Mouse (Mus musculus) liver, embryonic 14 days (tissue): ENCODE data around the gene Phf21a. TPM values are rescaled to one million over a fixed set of nuclear protein-coding genes. Genes with fewer than 3 reads are reported as not detected.

Experiments
- polyA plus RNA-seq: library from polyadenylated mRNA; depleted of rRNA; stranded (reverse); fragments of >200 nt; gene quantifications from 2 replicates; pipeline ENCODE4 v1.2.3, GENCODE M21; 2012; rRNA removed

Gene Phf21a
- 4.2 and 5.3 TPM in 2 replicates for polyA plus RNA-seq

DNA sequence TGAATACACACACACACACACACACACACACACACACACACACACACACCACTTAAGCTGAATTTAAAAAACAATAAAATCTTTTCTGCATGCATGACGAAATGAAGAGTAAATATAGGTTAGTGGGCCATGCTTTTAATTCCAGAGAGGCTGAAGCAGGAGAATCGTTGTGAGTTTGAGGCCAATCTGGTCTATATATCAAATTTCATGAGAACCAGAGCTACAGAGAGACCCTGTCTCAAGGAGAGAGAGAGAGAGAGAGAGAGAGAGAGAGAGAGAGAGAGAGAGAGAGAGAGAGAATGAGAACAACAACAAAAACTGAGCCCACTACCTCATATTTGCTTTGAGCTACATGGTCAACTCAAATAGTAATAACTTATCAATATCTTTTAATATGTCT, at the start of gene Phf21a:
Gene Phf21a (plus strand): TSS at position 301 of the 400 bp plus-strand sequence.

DNA sequence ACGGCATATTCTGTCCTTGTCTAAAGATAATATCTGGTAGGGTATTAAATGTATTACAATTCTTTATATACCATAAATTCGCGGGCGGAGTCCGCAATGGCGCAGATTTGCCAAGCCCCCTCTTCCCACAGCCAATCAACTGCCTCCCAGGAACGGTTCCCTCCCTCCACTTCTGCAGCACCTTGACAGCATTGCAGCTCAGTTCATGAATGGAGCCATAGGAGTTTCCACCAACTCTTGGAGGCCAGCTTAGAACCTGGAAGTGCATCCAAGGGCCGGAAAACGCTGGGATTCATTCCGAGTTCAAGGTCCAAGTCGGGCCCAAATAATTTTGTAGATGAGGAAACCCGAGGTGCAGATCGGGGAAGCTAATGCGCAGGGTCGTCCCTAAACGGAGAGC, 281.6 kb downstream of the Phf21a start, which contains the start of the genes Pex16 and Large2:
Gene Pex16 (plus strand): TSS at position 163 of the 400 bp plus-strand sequence.
Gene Large2 (minus strand): TSS at position 356 of the 400 bp plus-strand sequence.

DNA sequence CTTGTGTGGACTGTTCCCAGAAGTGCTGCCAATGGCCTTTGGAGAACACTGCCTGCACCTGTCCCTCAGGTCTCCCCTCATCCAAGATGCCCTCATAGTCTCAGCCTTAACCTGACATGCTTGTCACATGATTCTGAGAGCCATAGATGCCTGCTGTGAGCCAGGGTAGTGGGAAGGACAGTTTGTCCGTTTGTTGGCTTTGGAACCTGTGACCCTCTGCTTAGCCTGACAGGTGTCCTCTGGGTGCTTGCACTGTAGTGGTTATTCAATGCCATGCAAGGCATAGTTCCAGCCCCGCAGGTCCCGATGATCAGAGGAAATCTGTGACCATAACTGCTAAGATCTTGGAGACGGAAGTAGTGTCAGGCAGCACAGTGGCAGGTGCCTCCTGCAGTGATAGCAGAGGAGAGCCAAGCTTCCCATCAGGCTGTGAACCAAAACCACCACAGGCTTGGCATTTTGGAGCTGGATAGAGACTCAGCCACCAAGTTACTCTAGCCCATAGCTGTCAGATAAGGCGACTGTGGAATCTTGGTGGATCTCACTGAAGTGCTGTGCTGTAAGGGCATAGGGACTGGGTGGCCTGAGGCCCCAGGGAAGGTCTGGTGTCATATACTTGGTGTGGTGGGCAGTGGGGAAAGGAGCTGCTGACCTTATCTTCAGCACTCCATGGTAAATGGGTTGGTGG, 289.1 kb downstream of the Phf21a start, which contains the start of gene 1700029I15Rik:
Gene 1700029I15Rik (plus strand): TSS at position 638 of the 688 bp plus-strand sequence.

DNA sequence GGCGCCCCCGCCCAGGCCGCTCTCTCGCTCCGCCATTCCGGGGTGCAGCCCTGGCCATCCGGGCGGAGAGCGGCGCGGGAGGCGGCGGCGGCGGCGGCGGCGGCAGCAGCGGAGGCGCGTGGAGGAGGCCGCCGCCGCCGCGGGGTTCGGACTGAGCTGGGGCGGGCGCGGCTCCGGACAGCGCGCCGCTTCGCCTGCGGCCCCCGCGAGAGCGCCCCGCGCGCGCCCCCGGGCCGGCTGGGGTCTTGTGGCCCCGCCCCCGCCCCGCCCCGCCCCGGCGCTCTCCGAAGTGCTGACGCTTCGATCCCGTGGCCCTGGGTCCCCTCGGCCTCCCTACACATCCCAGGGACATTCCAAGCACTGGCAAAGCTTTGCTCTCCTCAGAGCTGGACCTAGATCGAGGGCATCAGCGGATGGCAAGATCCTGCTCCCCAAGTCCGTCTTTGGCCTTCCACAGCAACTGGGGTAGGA, 308.2 kb downstream of the Phf21a start, which contains the start of gene Mapk8ip1:
Gene Mapk8ip1 (minus strand): TSS at position 173 of the 471 bp plus-strand sequence.

Other genes with a start within 250 kb of the Phf21a start
- gene Chrm4, start 165.9 kb upstream of the Phf21a start, polyA plus RNA-seq = 0.06 and 0.14 TPM in 2 replicates
- gene Mdk, start 160.8 kb upstream of the Phf21a start, polyA plus RNA-seq = 17.6 and 28.7 TPM in 2 replicates
- 0.05 and 0.06 TPM in 2 replicates for gene Gm9821, start 147.4 kb upstream of the Phf21a start, polyA plus RNA-seq
- 53.2 and 58.1 TPM in 2 replicates for gene Dgkz, start 117.3 kb upstream of the Phf21a start, polyA plus RNA-seq
- gene Creb3l1, start 68.6 kb upstream of the Phf21a start, polyA plus RNA-seq = 0.62 and 0.63 TPM in 2 replicates